Mouse (Mus musculus): ENCODE measurements around the gene Ifi27l2b. TPM values are rescaled to one million over a fixed set of nuclear protein-coding genes. Genes with fewer than 3 reads are reported as not detected.
"Not testable (repeated sequence)": the region's sequence is repeated elsewhere in the genome, so short reads cannot be mapped to it uniquely, and the experiment has no call there.

The Ifi27l2b gene
- polyA plus RNA-seq, 1 experiment from 2014 or later: 529 TPM

DNA sequence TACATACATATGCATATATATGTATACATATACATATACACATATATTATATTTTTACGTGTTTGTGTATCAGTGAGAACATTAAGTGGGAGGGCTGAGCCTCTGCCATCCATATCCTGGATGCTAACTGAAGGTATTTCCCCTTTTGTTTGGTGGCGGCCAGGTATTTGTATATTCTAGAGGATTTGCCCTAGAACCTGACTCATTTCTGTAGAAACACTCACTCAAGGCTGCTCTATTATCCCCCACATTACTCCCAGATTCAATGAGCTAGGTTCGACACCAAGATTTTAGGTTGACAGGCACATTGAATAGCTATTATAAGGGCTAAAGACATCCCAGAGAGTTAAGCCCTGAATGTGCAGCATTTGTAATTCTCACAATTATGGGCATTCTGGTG, 12.0 kb downstream of the Ifi27l2b start:
- no peak overlapping the region for H3K4me3 ChIP-seq (ENCODE audit: low read depth, low read length)
- ATAC-seq: no peak
- WGBS: 74% methylated on average over 3 of the region's 3 CpGs
- no peaks in the 10 kb centered on the region for H3K27me3 ChIP-seq (replicated peaks; ENCODE audit: control insufficient read depth, insufficient read depth, low read length)
- peaks cover 5% of the 10 kb centered on the region; the same call in 1 of the 2 replicates for H3K36me3 ChIP-seq (ENCODE audit: control insufficient read depth, insufficient read depth)
- no peaks in the 10 kb centered on the region for H3K9me3 ChIP-seq (ENCODE audit: control insufficient read depth)
- no peak overlapping the region for H3K27ac ChIP-seq (ENCODE audit: low read depth, low read length)
- no peak overlapping the region for H3K4me2 ChIP-seq (replicated peaks; ENCODE audit: low read depth)
- no peak for TF ChIP-seq CTCF (IDR thresholded peaks at IDR 0.05; ENCODE audit: low read depth)
- H3K9ac ChIP-seq (ENCODE audit: low read depth, low read length): no peak overlapping the region
- H3K4me1 ChIP-seq (replicated peaks; ENCODE audit: control insufficient read depth, insufficient read depth, low read length): no peaks in the 10 kb centered on the region

- H3K4me1 ChIP-seq (replicated peaks; ENCODE audit: control insufficient read depth, insufficient read depth, low read length); ATAC-seq; H3K27me3 ChIP-seq (replicated peaks; ENCODE audit: control insufficient read depth, insufficient read depth, low read length); H3K4me3 ChIP-seq (ENCODE audit: low read depth, low read length); H3K9ac ChIP-seq (ENCODE audit: low read depth, low read length); H3K4me2 ChIP-seq (replicated peaks; ENCODE audit: low read depth); H3K36me3 ChIP-seq (ENCODE audit: control insufficient read depth, insufficient read depth); H3K27ac ChIP-seq (ENCODE audit: low read depth, low read length); H3K9me3 ChIP-seq (ENCODE audit: control insufficient read depth): not testable (repeated sequence)
- WGBS: 36% methylated on average over 5 of the region's 7 CpGs
These were observed 12.8 kb downstream of the Ifi27l2b start for GRCm38 (mm10) chr12:103444261-103444660.

DNA sequence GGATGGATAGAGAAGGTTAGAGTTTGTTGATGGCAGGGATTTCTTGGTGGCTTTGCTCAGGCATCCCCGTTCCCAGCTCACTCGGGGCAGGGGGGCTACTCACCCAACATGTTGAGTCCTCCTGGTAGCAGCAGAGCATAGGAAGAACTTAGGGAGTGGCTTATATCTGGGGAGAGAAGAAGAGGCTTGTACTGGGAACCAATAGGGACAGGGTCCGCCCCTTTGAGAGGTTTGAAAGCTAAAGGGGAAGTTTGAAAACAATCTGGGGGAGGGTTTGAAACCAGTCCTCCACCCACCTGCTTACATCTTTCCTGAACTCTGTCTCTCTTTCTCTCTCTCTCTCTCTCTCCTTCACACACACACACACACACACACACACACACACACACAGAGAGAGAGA, 13.5 kb downstream of the Ifi27l2b start, which contains the start of gene Ifi27l2a:
Gene Ifi27l2a, minus strand, starts transcription at position 157 of the 400 bp plus-strand sequence.
- H3K27ac ChIP-seq (ENCODE audit: low read depth, low read length): no peak within 1 kb of the TSS
- no peak for ATAC-seq
- H3K4me1 ChIP-seq (replicated peaks; ENCODE audit: control insufficient read depth, insufficient read depth, low read length): no peaks in the 10 kb centered on the region
- H3K9me3 ChIP-seq (ENCODE audit: control insufficient read depth): no peaks in the 10 kb centered on the region
- no peaks in the 10 kb centered on the region for H3K27me3 ChIP-seq (replicated peaks; ENCODE audit: control insufficient read depth, insufficient read depth, low read length)
- no peak within 1 kb of the TSS for H3K9ac ChIP-seq (ENCODE audit: low read depth, low read length)
- peaks cover 8% of the 10 kb centered on the region; the same call in 1 of the 2 replicates for H3K36me3 ChIP-seq (ENCODE audit: control insufficient read depth, insufficient read depth)
- no peak within 1 kb of the TSS for H3K4me3 ChIP-seq (ENCODE audit: low read depth, low read length)
- H3K4me2 ChIP-seq (replicated peaks; ENCODE audit: low read depth): peak within 1 kb of the TSS; percentile 44
- TF ChIP-seq CTCF (IDR thresholded peaks at IDR 0.05; ENCODE audit: low read depth): no peak
- 54% methylated on average over 3 of the region's 3 CpGs for WGBS

- Histone ChIP-seq H3K9me3 (ENCODE audit: control insufficient read depth) (no peaks in the 10 kb centered on the region), H3K4me1 (replicated peaks; ENCODE audit: control insufficient read depth, insufficient read depth, low read length) (peaks cover 5% of the 10 kb centered on the region; the same call in 1 of the 2 replicates)
- WGBS: 95% methylated on average over 1 of the region's 1 CpGs
These were observed 19.4 kb downstream of the Ifi27l2b start for GRCm38 (mm10) chr12:103437601-103438000.

GRCm38 (mm10) chr12:103434861-103435260, 22.2 kb downstream of the Ifi27l2b start:
- no peak for TF ChIP-seq CTCF (IDR thresholded peaks at IDR 0.05; ENCODE audit: low read depth)
- ATAC-seq: no peak
- no peaks in the 10 kb centered on the region for H3K27me3 ChIP-seq (replicated peaks; ENCODE audit: control insufficient read depth, insufficient read depth, low read length)
- peaks cover 5% of the 10 kb centered on the region; the same call in 1 of the 2 replicates for H3K4me1 ChIP-seq (replicated peaks; ENCODE audit: control insufficient read depth, insufficient read depth, low read length)
- H3K4me2 ChIP-seq (replicated peaks; ENCODE audit: low read depth): peak overlapping the region; percentile 51; the same call in 1 of the 2 replicates
- H3K36me3 ChIP-seq (ENCODE audit: control insufficient read depth, insufficient read depth): peaks cover 7% of the 10 kb centered on the region; the same call in 1 of the 2 replicates
- no peak overlapping the region for H3K4me3 ChIP-seq (ENCODE audit: low read depth, low read length)
- peak overlapping the region; percentile 60; the same call in 1 of the 2 replicates for H3K27ac ChIP-seq (ENCODE audit: low read depth, low read length)
- H3K9me3 ChIP-seq (ENCODE audit: control insufficient read depth): no peaks in the 10 kb centered on the region
- H3K9ac ChIP-seq (ENCODE audit: low read depth, low read length): no peak overlapping the region

More at GRCm38 (mm10) chr12:103437601-103438000, 19.4 kb downstream of the Ifi27l2b start:
- Histone ChIP-seq H3K36me3 (ENCODE audit: control insufficient read depth, insufficient read depth) (peaks cover 14% of the 10 kb centered on the region; the same call in 1 of the 2 replicates), H3K9ac (ENCODE audit: low read depth, low read length) (no peak overlapping the region), H3K27me3 (replicated peaks; ENCODE audit: control insufficient read depth, insufficient read depth, low read length) (no peaks in the 10 kb centered on the region), H3K4me3 (ENCODE audit: low read depth, low read length) (no peak overlapping the region), H3K4me2 (replicated peaks; ENCODE audit: low read depth) (no peak overlapping the region), H3K27ac (ENCODE audit: low read depth, low read length) (no peak overlapping the region)
- no peak for ATAC-seq
- TF ChIP-seq CTCF (IDR thresholded peaks at IDR 0.05; ENCODE audit: low read depth): no peak

DNA sequence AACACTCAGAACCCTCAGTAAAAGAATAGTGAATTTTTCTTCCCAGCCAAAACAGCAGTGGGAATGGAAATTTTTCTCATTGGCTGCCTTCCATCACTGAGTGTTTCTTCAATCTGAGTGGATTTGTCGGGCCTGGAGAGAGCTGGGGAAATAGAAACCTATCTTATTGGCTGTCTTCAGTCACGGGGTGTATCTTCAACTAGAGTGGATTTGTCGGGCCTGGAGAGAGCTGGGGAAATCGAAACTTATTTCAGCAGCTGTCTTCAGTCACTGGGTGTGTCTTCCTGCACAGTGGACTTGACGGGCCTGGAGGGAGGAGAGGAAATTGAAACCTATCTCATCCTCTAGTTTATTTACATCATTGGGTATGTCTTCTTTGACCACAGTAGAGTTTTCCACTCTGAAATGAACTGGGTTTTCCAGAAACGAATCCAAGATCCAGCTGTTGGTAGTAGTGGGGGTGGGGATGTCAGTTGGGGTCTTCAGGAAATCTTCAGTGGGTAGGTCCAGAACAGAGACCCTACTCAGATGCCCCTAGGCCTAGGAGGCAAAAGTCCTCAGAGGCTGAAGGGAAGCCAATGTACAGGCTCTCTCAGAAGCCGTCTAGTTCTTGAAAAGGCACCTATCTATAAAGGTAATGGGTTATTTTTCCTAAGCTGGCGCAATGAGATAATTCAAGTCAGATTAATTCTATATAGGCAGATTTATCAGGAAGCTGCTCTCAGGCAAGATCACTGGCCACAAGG, 22.9 kb downstream of the Ifi27l2b start, which contains the start of gene Ifi27:
Gene Ifi27, plus strand, starts transcription at position 226 of the 746 bp plus-strand sequence.
- Histone ChIP-seq H3K36me3 (ENCODE audit: control insufficient read depth, insufficient read depth) (peaks cover 6% of the 10 kb centered on the region; the same call in 1 of the 2 replicates), H3K9ac (ENCODE audit: low read depth, low read length) (no peak within 1 kb of the TSS), H3K4me2 (replicated peaks; ENCODE audit: low read depth) (peak within 1 kb of the TSS; percentile 51), H3K4me1 (replicated peaks; ENCODE audit: control insufficient read depth, insufficient read depth, low read length) (peaks cover 5% of the 10 kb centered on the region; the same call in 1 of the 2 replicates), H3K4me3 (ENCODE audit: low read depth, low read length) (no peak within 1 kb of the TSS), H3K9me3 (ENCODE audit: control insufficient read depth) (no peaks in the 10 kb centered on the region), H3K27ac (ENCODE audit: low read depth, low read length) (peak within 1 kb of the TSS; percentile 60), H3K27me3 (replicated peaks; ENCODE audit: control insufficient read depth, insufficient read depth, low read length) (no peaks in the 10 kb centered on the region)
- TF ChIP-seq CTCF (IDR thresholded peaks at IDR 0.05; ENCODE audit: low read depth): no peak
- peak; percentile 96 for ATAC-seq
- 37% methylated on average over 8 of the region's 8 CpGs for WGBS
